Mouse (Mus musculus) heart, embryonic 14.5 days (tissue): Measurements from ENCODE around the gene Rhbdf2. TPM values are rescaled to one million over a fixed set of nuclear protein-coding genes. Genes with fewer than 3 reads are reported as not detected.

Source experiments
- ATAC-seq: fragments of 200-750 bp; cut with Nextera tagmentation; 2 replicates; pipeline ENCODE4 v1.8.0; 2017; ENCODE audit warnings: low read depth, moderate TSS enrichment; ENCODE audit not compliant: insufficient number of reproducible peaks, insufficient read depth, low FRiP score
- H3K27ac ChIP-seq, 2 experiments: fragments of 200-500 bp in 1 of 2; fragments of 300-500 bp in 1 of 2; sonication (generic) in 1 of 2; replicated peaks in 1 of 2; 2 replicates each; pipeline ENCODE4 v1.5.1; 2012 to 2014; ENCODE audit warnings: low read depth in 2 of 2, low read length in 2 of 2, control low read depth in 1 of 2, mild to moderate bottlenecking in 1 of 2, mixed read lengths in 1 of 2; ENCODE audit not compliant: control insufficient read depth in 1 of 2, insufficient read depth in 1 of 2
- H3K27me3 ChIP-seq: fragments of 300-500 bp; sonication (generic); 2 replicates; pipeline ENCODE4 v1.6.1; 2014; ENCODE audit warnings: mild to moderate bottlenecking, low read length, control low read depth; ENCODE audit not compliant: control insufficient read depth, insufficient read depth
- H3K36me3 ChIP-seq: fragments of 300-500 bp; sonication (generic); 2 replicates; pipeline ENCODE4 v1.6.1; 2014; ENCODE audit warnings: mild to moderate bottlenecking, control low read depth, low read length, mixed read lengths; ENCODE audit not compliant: control insufficient read depth, insufficient read depth
- H3K4me1 ChIP-seq, 2 experiments: fragments of 200-500 bp in 1 of 2; fragments of 300-500 bp in 1 of 2; sonication (generic) in 1 of 2; 2 replicates each; pipeline ENCODE4 v1.6.1; 2012 to 2014; ENCODE audit warnings: low read length in 2 of 2, control low read depth in 1 of 2, mixed read lengths in 1 of 2; ENCODE audit not compliant: control insufficient read depth in 2 of 2, insufficient read depth in 2 of 2
- H3K4me2 ChIP-seq: fragments of 300-500 bp; sonication (generic); 2 replicates; pipeline ENCODE4 v1.6.1; 2014; ENCODE audit warnings: mild to moderate bottlenecking, low read length
- H3K4me3 ChIP-seq, 2 experiments: fragments of 200-500 bp in 1 of 2; fragments of 300-500 bp in 1 of 2; sonication (generic) in 1 of 2; 2 replicates each; pipeline ENCODE4 v1.5.1; 2012 to 2014; ENCODE audit warnings: low read length in 2 of 2, mild to moderate bottlenecking in 2 of 2, control low read depth in 1 of 2, low read depth in 1 of 2, moderate library complexity in 1 of 2; ENCODE audit not compliant: control insufficient read depth in 1 of 2, insufficient read depth in 1 of 2
- H3K9ac ChIP-seq: fragments of 300-500 bp; sonication (generic); 2 replicates; pipeline ENCODE4 v1.6.1; 2014; ENCODE audit warnings: mild to moderate bottlenecking, low read length
- H3K9me3 ChIP-seq: fragments of 300-500 bp; sonication (generic); 2 replicates; pipeline ENCODE4 v1.6.1; 2016; ENCODE audit warnings: low read length, control low read depth; ENCODE audit not compliant: control insufficient read depth
- WGBS: fragments of 180-500 bp; shearing (Covaris S2); extraction: QIAGEN DNeasy Blood & Tissue Kit; methylation state at CpG from one replicate; pipeline ENCODE4 v1.1.7; 2014; 5-methylcytosine and 5-hydroxymethylcytosine counted together
- polyA plus RNA-seq: library from polyadenylated mRNA; unstranded; fragments of >200 nt; fragmentation: Nextera tagmentation; extraction: Ambion mirVana; gene quantifications from 2 replicates; pipeline ENCODE4 v1.2.1, GENCODE M21; 2014

Rhbdf2 gene
- polyA plus RNA-seq, 1 experiment from 2014 or later: 6.6 TPM

DNA sequence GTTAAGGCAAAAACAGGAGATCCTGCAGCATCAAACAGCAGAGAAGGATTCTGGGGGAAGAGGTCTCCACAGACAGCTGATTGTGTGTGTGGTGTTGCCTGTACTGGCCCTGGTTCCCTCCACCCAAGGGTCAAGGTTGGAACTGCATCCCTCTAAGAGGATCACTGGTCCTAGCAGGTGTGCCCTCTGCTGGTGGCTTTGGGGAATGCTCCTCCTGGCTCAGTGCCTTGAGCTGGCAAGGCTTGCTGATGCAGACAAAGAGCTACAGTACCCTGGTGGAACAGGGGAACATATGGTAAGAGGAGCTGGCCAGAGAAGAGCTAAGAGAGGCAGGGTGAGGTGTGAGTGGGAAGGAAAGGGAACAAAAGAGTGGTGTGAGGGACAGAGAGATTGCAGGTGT lies 34.4 kb downstream of the Rhbdf2 start:
- Histone ChIP-seq H3K9me3 (no peaks in the 10 kb centered on the region), H3K4me2 (no peak overlapping the region), H3K36me3 (peaks cover 8% of the 10 kb centered on the region; the same call in 1 of the 2 replicates), H3K9ac (no peak overlapping the region), H3K4me3 (no peak overlapping the region), H3K27me3 (peaks cover 9% of the 10 kb centered on the region; the same call in 1 of the 2 replicates), H3K27ac (no peak overlapping the region), H3K4me1 (peaks cover 3 to 4% of the 10 kb centered on the region in 2 experiments; a peak in 3 of 4 replicates)
- ATAC-seq: peak; percentile 61

DNA sequence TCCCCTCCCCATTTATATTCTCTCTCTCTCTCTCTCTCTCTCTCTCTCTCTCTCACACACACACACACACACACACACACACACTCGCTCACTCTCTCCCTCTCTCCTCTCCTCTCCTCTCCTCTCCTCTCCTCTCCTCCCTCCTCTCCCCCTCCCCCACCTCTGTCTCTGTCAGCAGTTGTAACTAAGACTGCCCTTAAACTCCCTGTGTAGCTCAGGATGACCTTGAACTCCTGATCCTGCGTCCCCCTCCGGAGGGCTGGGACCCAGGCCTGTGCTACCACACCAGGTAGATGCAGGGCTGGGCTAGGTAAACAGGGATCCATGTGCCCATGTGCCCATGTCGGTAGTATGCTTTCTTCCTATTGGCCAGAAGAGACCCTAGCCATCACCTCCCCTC lies 35.2 kb downstream of the Rhbdf2 start:
- no peaks in the 10 kb centered on the region for H3K9me3 ChIP-seq
- H3K4me3 ChIP-seq: no peak overlapping the region
- no peak overlapping the region for H3K27ac ChIP-seq
- 75% methylated on average over 4 of the region's 4 CpGs for WGBS
- H3K4me1 ChIP-seq: peaks cover 5 to 8% of the 10 kb centered on the region in 2 experiments; a peak in 3 of 4 replicates
- no peak overlapping the region for H3K9ac ChIP-seq
- H3K4me2 ChIP-seq: no peak overlapping the region
- no peak for ATAC-seq
- 0 out of 2 replicates have a peak, but pooled peaks cover 4% of the 10 kb centered on the region for H3K36me3 ChIP-seq
- peaks cover 10% of the 10 kb centered on the region; the same call in 1 of the 2 replicates for H3K27me3 ChIP-seq

DNA sequence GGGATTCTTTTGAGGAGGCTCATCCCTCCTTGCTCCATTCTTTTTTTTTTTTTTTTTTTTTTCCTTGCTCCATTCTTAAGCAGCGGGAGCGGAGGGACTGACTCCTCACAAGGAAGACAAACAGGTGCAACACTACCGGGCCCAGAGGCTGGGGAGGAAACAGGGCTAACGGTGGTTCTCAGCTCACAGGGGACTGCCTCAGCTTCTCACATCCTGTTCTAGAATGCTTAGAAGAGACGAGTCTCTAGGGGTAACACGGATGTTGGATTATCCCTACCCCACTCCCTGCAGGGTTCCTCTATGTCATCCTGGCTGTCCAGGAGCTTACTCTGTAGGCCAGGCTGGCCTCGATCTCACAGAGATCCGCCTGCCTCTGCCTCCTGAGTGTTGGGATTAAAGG lies 37.2 kb downstream of the Rhbdf2 start:
- Histone ChIP-seq H3K36me3 (no peaks in the 10 kb centered on the region), H3K4me3 (no peak overlapping the region), H3K4me1 (peaks cover 9 to 11% of the 10 kb centered on the region in 2 experiments), H3K9me3 (no peaks in the 10 kb centered on the region), H3K9ac (no peak overlapping the region), H3K27ac (no peak overlapping the region), H3K27me3 (peaks cover 10% of the 10 kb centered on the region; the same call in 1 of the 2 replicates), H3K4me2 (no peak overlapping the region)
- ATAC-seq: no peak
- 60% methylated on average over 8 of the region's 8 CpGs for WGBS

DNA sequence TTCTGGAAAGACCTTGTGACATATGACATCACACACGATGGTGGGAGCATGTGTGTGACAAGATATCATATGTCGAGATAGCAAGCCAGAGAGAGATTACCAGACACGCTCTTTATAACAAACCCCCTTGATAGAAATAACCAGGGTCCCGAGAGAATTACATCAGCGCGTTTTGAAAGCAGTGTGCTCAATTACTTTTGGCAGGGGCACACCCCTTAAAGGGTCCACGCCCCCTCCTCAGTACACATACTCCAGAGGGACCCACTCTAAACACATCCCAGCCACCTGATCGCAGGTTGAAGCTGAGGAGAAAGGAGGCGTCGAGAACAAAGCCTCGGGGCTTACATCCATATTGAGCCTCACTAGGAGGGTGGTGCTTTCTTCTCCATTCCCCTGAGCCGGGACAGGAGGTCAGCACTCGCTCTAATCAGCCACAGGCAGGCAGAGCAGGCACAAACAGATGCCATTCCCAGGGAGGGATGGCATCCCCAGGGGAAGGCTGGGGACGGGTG lies 37.7 kb downstream of the Rhbdf2 start:
- Histone ChIP-seq H3K36me3 (no peaks in the 10 kb centered on the region), H3K9me3 (no peaks in the 10 kb centered on the region), H3K4me2 (peak overlapping the region; percentile 18; the same call in 1 of the 2 replicates), H3K9ac (0 out of 2 replicates have a peak overlapping the region, but pooled peaks have one; percentile 25), H3K27ac (no peak overlapping the region), H3K27me3 (peaks cover 10% of the 10 kb centered on the region; the same call in 1 of the 2 replicates), H3K4me3 (no peak overlapping the region), H3K4me1 (peaks cover 9 to 11% of the 10 kb centered on the region in 2 experiments)
- 22% methylated on average over 14 of the region's 14 CpGs for WGBS
- ATAC-seq: no peak

DNA sequence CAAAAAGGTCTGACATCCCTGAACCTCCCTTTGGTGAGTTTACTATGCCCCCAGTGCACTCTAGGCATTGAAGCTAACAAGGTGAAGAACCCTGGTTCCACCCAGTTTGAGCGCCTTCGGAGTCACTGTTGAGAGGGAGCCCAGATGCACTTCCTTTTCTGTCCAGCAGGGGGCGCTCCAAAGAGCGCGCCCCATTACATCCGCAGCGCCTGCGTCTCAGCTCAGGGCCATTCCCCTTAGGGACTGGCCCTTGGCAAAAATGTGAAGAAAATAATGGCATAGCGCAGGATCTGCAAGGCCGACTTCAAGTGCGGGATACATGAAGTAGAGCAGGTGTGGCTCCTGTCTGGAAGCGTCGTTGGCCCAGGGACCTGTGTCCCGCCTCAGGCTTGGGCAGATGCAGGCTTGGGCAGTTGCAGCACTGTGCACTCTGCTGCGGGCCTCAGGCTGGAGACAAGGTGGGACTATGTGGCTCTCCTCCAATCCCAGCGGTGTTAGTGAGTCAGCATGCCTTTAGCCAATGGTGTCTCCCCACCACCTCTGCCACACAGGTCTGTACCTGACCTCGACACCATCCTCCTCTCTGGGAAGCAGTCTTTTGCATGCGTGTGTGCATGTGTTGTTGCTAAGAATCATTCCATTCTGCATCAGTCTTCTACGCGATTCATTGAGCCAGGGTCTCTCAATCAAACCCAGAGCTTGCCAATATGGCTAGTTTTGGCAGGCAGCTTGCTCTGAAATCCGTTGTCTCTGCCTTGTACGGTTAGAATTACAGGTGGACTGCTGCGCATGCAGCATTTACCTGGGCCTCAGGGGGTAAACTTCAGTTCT lies 39.8 kb downstream of the Rhbdf2 start:
- WGBS: 25% methylated on average over 23 of the region's 23 CpGs
- ATAC-seq: 0 out of 2 replicates have a peak, but pooled peaks have one; percentile 12

DNA sequence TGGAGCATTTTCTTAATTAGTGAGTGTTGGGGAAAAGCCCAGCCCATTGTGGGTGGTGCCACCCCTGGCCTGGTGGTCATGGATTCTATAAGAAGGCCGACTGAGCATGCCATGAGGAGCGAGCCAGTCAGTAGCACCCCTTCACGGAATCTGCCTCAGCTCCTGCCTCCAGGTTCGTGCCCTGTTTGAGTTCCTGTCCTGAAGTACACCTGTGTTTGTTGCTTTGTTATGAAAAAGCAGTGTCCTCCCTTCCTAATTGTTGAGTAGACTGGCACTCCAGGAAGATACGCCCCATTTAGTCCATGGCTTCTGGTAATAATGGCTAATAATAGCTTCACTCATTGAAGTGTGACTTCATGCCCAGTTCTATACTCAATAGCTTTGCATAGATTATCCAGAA lies 40.5 kb downstream of the Rhbdf2 start, which contains the start of gene Aanat:
Gene Aanat, plus strand, starts transcription at position 123 of the 400 bp plus-strand sequence.
- no peaks in the 10 kb centered on the region for H3K36me3 ChIP-seq
- no peak for ATAC-seq
- H3K27ac ChIP-seq: no peak within 1 kb of the TSS
- no peak within 1 kb of the TSS for H3K9ac ChIP-seq
- H3K9me3 ChIP-seq: no peaks in the 10 kb centered on the region
- peaks cover 9 to 11% of the 10 kb centered on the region in 2 experiments for H3K4me1 ChIP-seq
- no peak within 1 kb of the TSS for H3K4me3 ChIP-seq
- 68% methylated on average over 5 of the region's 5 CpGs for WGBS
- no peak within 1 kb of the TSS for H3K4me2 ChIP-seq
- peaks cover 10% of the 10 kb centered on the region; the same call in 1 of the 2 replicates for H3K27me3 ChIP-seq

More for the DNA sequence above, 39.8 kb downstream of the Rhbdf2 start:
- Histone ChIP-seq H3K4me1 (peaks cover 9 to 11% of the 10 kb centered on the region in 2 experiments), H3K36me3 (no peaks in the 10 kb centered on the region), H3K9ac (no peak overlapping the region), H3K27ac (no peak overlapping the region), H3K4me3 (no peak overlapping the region), H3K27me3 (peaks cover 10% of the 10 kb centered on the region; the same call in 1 of the 2 replicates), H3K9me3 (no peaks in the 10 kb centered on the region), H3K4me2 (no peak overlapping the region)

DNA sequence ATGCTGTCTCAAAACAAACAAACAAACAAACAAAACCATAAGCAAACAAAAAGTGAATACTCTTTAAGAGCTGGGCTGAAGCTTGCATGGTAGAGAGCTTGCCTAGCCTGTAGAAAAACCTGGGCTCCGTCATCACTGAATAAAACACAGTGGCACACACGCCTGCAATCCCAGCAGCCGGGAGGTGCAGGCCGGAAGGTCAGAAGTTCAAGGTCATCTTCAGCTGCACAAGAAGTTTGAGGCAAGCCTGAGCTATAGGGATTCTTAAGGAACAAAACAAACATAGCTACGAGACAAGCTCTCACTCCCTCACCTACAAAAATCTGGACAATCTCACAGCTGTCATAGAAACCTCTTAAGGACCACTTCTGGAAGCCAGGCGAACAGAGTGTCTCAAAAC lies 41.1 kb downstream of the Rhbdf2 start:
- WGBS: 49% methylated on average over 6 of the region's 6 CpGs
- no peak overlapping the region for H3K27ac ChIP-seq
- no peak for ATAC-seq

More for the DNA sequence above, 41.1 kb downstream of the Rhbdf2 start:
- no peaks in the 10 kb centered on the region for H3K9me3 ChIP-seq
- H3K4me1 ChIP-seq: peaks cover 9 to 11% of the 10 kb centered on the region in 2 experiments
- H3K4me2 ChIP-seq: no peak overlapping the region
- H3K9ac ChIP-seq: no peak overlapping the region
- peaks cover 10% of the 10 kb centered on the region; the same call in 1 of the 2 replicates for H3K27me3 ChIP-seq
- no peaks in the 10 kb centered on the region for H3K36me3 ChIP-seq
- no peak overlapping the region for H3K4me3 ChIP-seq
